Mouse (Mus musculus) intestine, embryonic 14.5 days (tissue): ENCODE results near the gene Fam209. TPM values are rescaled to one million over a fixed set of nuclear protein-coding genes. Genes with fewer than 3 reads are reported as not detected.

Source experiments
- ATAC-seq: fragments of 200-750 bp; cut with Nextera tagmentation; replicated peaks from 2 replicates; pipeline ENCODE4 v1.8.0; 2017; ENCODE audit warnings: low read depth, moderate number of reproducible peaks, moderate TSS enrichment, moderate library complexity; ENCODE audit not compliant: low FRiP score, low TSS enrichment
- DNase-seq: peaks from one replicate; pipeline ENCODE4 v3.0.0-alpha.2; 2018; ENCODE audit warnings: low spot score
- H3K27ac ChIP-seq: fragments of 300-500 bp; sonication (generic); 2 replicates; pipeline ENCODE4 v1.5.1; 2014; ENCODE audit warnings: low read depth, mild to moderate bottlenecking, control low read depth
- H3K27me3 ChIP-seq: fragments of 300-500 bp; sonication (generic); replicated peaks from 2 replicates; pipeline ENCODE4 v1.6.1; 2014; ENCODE audit warnings: low read length, control low read depth; ENCODE audit not compliant: control insufficient read depth, insufficient read depth
- H3K36me3 ChIP-seq: fragments of 300-500 bp; sonication (generic); 2 replicates; pipeline ENCODE4 v1.6.1; 2014; ENCODE audit warnings: low read length, control low read depth; ENCODE audit not compliant: control insufficient read depth, insufficient read depth
- H3K4me1 ChIP-seq: fragments of 300-500 bp; sonication (generic); replicated peaks from 2 replicates; pipeline ENCODE4 v1.6.1; 2014; ENCODE audit warnings: low read length, control low read depth, mixed read lengths; ENCODE audit not compliant: control insufficient read depth, insufficient read depth
- H3K4me2 ChIP-seq: fragments of 300-500 bp; sonication (generic); 2 replicates; pipeline ENCODE4 v1.6.1; 2014; ENCODE audit warnings: low read length
- H3K4me3 ChIP-seq: fragments of 300-500 bp; sonication (generic); 2 replicates; pipeline ENCODE4 v1.5.1; 2014; ENCODE audit warnings: low read depth, low read length, control low read depth, mixed read lengths
- H3K9ac ChIP-seq: fragments of 300-500 bp; sonication (generic); 2 replicates; pipeline ENCODE4 v1.6.1; 2014; ENCODE audit warnings: mild to moderate bottlenecking, low read length
- H3K9me3 ChIP-seq: fragments of 300-500 bp; sonication (generic); 2 replicates; pipeline ENCODE4 v1.6.1; 2016; ENCODE audit warnings: low read length, control low read depth; ENCODE audit not compliant: control insufficient read depth
- WGBS: fragments of 180-500 bp; shearing (Covaris S2); extraction: QIAGEN DNeasy Blood & Tissue Kit; methylation state at CpG from one replicate; pipeline ENCODE4 v1.1.7; 2014; 5-methylcytosine and 5-hydroxymethylcytosine counted together
- polyA plus RNA-seq: library from polyadenylated mRNA; unstranded; fragments of >200 nt; fragmentation: Nextera tagmentation; extraction: Ambion mirVana; gene quantifications from 2 replicates; pipeline ENCODE4 v1.2.1, GENCODE M21; 2014

The Fam209 gene
- polyA plus RNA-seq, 1 experiment from 2014 or later: not detected

DNA sequence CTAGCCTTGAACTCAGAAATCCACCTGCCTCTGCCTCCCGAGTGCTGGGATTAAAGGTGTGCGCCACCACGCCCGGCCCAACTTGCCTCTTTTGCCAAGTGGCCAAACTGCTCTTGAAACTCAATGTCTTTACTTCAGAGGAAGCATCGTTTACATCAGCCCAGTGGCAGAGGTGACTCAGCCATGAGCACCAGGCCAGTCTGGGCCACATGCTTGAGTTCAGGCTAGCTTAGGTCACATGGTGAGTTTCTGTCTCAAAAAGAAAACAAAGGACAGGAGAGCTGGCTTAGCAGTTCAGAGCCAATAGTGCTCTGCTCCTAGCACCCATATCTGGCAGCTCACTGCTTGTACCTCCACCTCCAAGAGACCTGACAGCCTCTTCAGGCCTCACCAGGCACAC, 5.1 kb upstream of the Fam209 start:
- Histone ChIP-seq H3K27ac (no peak overlapping the region), H3K4me1 (no peaks in the 10 kb centered on the region), H3K4me2 (no peak overlapping the region), H3K9ac (no peak overlapping the region), H3K4me3 (no peak overlapping the region), H3K27me3 (no peaks in the 10 kb centered on the region), H3K9me3 (no peaks in the 10 kb centered on the region), H3K36me3 (peaks cover 73% of the 10 kb centered on the region)
- WGBS: 92% methylated on average over 5 of the region's 5 CpGs
- ATAC-seq (no peak), DNase-seq (no peak)

DNA sequence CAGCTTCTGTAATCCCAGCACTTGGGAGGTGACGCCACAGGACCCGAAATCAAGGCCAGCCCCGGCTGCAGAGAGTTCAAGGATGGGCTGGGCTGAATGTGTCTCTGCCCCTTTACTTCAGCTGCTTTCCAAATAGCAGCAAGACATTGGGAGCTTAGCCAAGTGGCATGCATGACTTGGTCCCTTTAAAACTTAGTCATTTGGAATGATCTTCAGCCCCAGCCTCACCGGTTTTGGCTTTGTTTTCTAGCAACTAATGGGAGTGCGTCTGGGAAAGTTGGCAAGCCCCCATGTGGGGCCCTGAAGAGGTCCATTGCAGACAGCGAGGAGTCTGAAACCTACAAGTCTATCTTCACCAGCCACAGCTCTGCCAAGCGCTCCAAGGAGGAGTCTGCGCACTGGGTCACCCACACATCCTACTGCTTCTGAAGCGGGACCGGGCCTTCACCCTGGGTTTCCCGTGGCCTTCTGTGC, 3.9 kb upstream of the Fam209 start:
- Histone ChIP-seq H3K9ac (no peak overlapping the region), H3K4me2 (no peak overlapping the region), H3K4me1 (no peaks in the 10 kb centered on the region), H3K4me3 (no peak overlapping the region), H3K27ac (no peak overlapping the region), H3K9me3 (no peaks in the 10 kb centered on the region), H3K27me3 (no peaks in the 10 kb centered on the region), H3K36me3 (peaks cover 63% of the 10 kb centered on the region)
- 91% methylated on average over 11 of the region's 11 CpGs for WGBS
- DNase-seq: no peak
- no peak for ATAC-seq

DNA sequence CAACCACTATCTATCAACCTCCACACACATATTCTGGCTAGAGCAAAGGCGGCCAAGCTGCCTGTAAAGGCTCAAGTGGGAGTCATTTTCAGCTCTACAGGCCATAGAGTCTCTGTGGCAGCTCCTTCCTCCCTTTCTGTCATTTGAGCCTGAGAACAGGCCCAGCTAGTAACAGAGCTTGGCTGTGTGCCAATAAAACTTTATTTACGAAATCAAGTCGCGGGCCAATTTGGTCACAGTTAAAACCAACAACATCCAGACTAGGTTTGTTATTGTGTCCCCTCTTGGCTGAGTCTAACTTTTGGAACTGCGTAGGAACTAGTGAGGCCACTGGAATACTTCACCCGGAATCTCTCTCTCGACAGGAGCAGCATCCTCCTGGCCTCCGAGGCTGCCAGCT, 1.3 kb downstream of the Fam209 start:
- Histone ChIP-seq H3K36me3 (peaks cover 15% of the 10 kb centered on the region), H3K27me3 (no peaks in the 10 kb centered on the region), H3K4me3 (no peak overlapping the region), H3K4me1 (no peaks in the 10 kb centered on the region), H3K9ac (no peak overlapping the region), H3K27ac (no peak overlapping the region), H3K9me3 (no peaks in the 10 kb centered on the region), H3K4me2 (no peak overlapping the region)
- ATAC-seq (no peak), DNase-seq (peak; percentile 58)
- 48% methylated on average over 8 of the region's 8 CpGs for WGBS

DNA sequence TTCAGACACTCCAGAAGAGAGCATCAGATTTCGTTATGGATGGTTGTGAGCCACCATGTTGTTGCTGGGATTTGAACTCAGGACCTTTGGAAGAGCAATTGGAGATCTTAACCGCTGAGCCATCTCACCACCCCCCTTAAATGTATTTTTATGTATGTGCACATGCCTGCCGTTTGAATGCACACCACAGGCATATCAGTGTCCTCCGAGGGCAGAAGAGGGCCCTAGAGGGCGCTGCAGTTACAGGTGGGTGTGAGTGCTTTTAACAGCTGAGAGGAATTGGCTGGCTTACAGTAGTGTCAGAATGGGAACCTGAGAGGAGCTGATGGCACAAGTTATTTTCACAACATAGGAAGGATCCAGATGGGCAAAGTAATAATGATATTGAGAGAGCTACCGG, 2.6 kb downstream of the Fam209 start:
- Histone ChIP-seq H3K27me3 (no peaks in the 10 kb centered on the region), H3K36me3 (0 out of 2 replicates have a peak, but pooled peaks cover 2% of the 10 kb centered on the region), H3K9ac (no peak overlapping the region), H3K4me1 (no peaks in the 10 kb centered on the region), H3K4me2 (no peak overlapping the region), H3K9me3 (no peaks in the 10 kb centered on the region), H3K27ac (no peak overlapping the region), H3K4me3 (no peak overlapping the region)
- ATAC-seq: no peak
- DNase-seq: no peak
- 36% methylated on average over 6 of the region's 6 CpGs for WGBS

DNA sequence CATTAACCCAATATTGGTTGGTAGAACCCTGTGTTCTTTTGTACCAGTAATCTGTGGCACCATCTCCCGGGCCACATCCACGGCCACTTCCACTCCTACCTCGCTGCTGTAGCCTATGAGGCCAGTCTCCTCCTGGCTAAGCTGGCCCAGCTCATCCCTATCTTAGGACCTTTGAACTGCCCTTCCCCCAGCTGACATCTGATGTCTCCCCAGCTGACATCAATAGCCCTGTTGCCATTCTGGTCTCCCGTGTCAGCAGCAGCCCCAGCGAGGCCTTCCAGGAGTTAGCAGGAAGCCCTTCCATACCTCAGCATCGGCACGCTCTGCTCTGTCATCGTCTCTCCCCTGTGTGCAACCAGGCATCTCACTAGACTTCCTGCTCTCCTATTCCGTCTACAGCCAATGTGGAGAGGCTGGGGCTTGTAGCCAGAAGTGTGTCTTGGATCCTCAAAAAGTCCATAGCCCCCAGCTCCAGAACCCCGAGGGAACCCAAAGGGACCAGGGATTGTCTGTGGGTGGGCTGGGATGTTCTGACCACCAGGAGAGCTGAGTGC, 4.5 kb downstream of the Fam209 start:
- Histone ChIP-seq H3K27ac (no peak overlapping the region), H3K9me3 (no peaks in the 10 kb centered on the region), H3K4me2 (no peak overlapping the region), H3K36me3 (no peaks in the 10 kb centered on the region), H3K27me3 (no peaks in the 10 kb centered on the region), H3K9ac (no peak overlapping the region), H3K4me3 (no peak overlapping the region), H3K4me1 (no peaks in the 10 kb centered on the region)
- ATAC-seq: no peak
- WGBS: 30% methylated on average over 10 of the region's 10 CpGs
- DNase-seq: no peak

DNA sequence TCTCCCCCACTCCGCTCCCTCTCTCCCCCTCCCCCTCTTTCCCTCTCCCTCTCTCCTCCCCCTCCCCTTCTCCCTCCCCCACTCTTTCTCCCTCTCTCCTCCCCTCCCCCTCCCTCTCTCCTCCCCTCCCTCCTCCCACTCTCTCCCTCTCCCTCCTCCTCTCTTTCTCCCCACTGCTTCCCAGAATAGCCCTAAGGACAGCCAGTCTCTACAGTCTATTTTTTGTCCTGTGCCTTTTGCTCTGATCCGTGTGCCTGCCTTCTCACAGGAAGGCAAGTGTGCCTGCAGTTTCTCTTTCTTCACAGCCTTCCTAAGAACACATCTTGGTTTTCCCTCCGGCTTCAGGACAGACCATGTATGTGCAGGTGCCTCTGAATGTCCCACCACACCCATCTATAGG, 5.0 kb downstream of the Fam209 start:
- no peak overlapping the region for H3K27ac ChIP-seq
- no peak for ATAC-seq
- no peaks in the 10 kb centered on the region for H3K27me3 ChIP-seq
- no peak overlapping the region for H3K4me2 ChIP-seq
- 31% methylated on average over 3 of the region's 3 CpGs for WGBS
- no peak for DNase-seq
- H3K9me3 ChIP-seq: no peaks in the 10 kb centered on the region
- H3K9ac ChIP-seq: no peak overlapping the region
- H3K4me1 ChIP-seq: no peaks in the 10 kb centered on the region
- H3K36me3 ChIP-seq: no peaks in the 10 kb centered on the region
- no peak overlapping the region for H3K4me3 ChIP-seq

DNA sequence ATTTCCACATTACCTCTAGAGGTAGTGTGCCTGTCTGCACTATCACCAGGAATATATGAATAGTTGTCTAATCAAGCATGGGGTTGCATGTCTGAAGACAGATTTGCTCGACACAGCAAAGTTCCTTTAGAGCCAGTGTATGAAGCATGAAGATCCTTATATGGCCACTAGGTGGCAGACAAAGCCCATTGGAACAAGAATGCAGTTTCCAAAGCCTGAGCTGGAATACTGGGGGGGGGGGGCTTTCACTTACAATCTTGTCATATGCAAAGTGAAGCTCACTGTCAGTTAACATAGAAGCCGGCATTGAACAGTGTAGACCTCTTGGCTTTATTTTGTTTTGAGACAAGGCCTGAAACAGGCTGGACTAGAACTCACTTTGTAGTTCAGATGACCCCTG, 5.5 kb downstream of the Fam209 start:
- Histone ChIP-seq H3K9me3 (no peaks in the 10 kb centered on the region), H3K4me1 (no peaks in the 10 kb centered on the region), H3K27me3 (no peaks in the 10 kb centered on the region), H3K4me2 (no peak overlapping the region), H3K4me3 (no peak overlapping the region), H3K27ac (no peak overlapping the region), H3K9ac (no peak overlapping the region), H3K36me3 (no peaks in the 10 kb centered on the region)
- WGBS: 5% methylated on average over 2 of the region's 2 CpGs
- DNase-seq (peak; percentile 62), ATAC-seq (no peak; the same call in 1 of the 2 replicates)

DNA sequence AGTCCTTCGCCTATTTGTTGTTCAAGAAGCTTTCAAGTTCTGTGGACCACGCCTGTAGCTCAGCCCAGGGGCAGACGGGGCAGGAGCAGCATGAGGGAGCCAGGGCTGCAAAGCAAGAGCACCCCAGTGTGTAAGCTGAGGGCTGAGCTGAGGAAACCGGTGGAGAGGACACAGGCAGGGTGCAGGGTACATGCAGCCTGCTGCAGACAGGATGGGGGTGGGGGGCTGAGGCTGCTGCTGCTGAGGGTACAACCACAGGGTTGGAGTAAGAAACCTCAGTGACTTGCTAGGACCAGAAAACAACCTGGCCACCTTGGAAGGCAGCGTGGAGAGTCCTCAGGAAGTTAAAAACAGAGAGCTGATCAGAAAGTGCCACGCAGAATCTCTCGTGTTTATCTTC, 8.0 kb downstream of the Fam209 start:
- H3K36me3 ChIP-seq: no peaks in the 10 kb centered on the region
- ATAC-seq (no peak), DNase-seq (no peak)
- no peak overlapping the region for H3K4me3 ChIP-seq
- H3K4me2 ChIP-seq: no peak overlapping the region
- 65% methylated on average over 7 of the region's 7 CpGs for WGBS
- no peak overlapping the region for H3K27ac ChIP-seq
- no peaks in the 10 kb centered on the region for H3K9me3 ChIP-seq
- no peaks in the 10 kb centered on the region for H3K4me1 ChIP-seq
- no peak overlapping the region for H3K9ac ChIP-seq
- H3K27me3 ChIP-seq: no peaks in the 10 kb centered on the region

DNA sequence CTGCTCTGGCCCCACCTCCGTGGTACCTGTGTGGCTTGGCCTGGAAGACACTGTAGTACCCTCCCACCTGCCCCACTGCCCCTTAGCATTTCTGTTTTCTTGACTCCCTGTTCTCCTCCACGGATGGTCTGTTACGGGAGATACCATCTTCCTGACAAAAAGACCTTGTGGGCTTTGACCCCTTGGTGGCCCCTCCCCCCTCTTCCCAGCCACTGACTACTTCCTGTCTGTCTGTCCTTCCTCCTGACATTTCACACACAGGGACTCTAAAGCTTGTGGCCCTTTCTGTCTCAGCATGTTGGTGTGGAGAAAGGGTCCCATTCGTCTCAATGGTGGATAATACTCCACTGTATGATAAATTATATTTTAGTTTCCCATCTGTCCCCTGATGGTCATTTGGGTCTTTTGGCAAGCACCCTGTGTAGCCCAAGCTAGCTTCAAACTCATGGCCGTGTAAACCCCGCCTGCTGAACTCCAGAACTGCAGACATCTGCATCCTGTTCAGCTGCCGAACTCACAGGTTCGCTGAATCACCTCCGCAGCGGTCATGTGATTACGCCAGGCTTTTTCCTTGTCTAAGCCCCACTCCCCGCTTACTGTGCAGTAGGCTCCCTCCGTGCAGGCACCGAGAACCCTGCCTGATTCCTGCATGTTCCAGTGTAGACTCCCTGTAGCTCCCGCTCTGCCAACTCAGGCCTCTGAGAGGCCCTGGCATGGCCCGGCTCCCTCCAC, 9.5 kb downstream of the Fam209 start:
- 84% methylated on average over 16 of the region's 16 CpGs for WGBS
- no peak for DNase-seq
- no peaks in the 10 kb centered on the region for H3K27me3 ChIP-seq
- H3K4me1 ChIP-seq: no peaks in the 10 kb centered on the region
- ATAC-seq: no peak
- H3K36me3 ChIP-seq: no peaks in the 10 kb centered on the region
- H3K9ac ChIP-seq: no peak overlapping the region
- no peak overlapping the region for H3K4me2 ChIP-seq
- no peak overlapping the region for H3K27ac ChIP-seq
- no peak overlapping the region for H3K4me3 ChIP-seq
- H3K9me3 ChIP-seq: no peaks in the 10 kb centered on the region
